Mouse (Mus musculus) lung, postnatal 0 days (tissue): ENCODE measurements around the gene Pappa2. TPM values are rescaled to one million over a fixed set of nuclear protein-coding genes. Genes with fewer than 3 reads are reported as not detected.

Experiments used
- ATAC-seq: fragments of 200-750 bp; cut with Nextera tagmentation; 2 replicates; pipeline ENCODE4 v1.8.0; 2017; ENCODE audit warnings: moderate library complexity
- DNase-seq: peaks from one replicate; pipeline ENCODE4 v3.0.0-alpha.2; 2016; ENCODE audit warnings: low spot score
- H3K27ac ChIP-seq: fragments of 300-500 bp; sonication (generic); 2 replicates; pipeline ENCODE4 v1.5.1; 2014; ENCODE audit warnings: antibody characterized with exemption, mild to moderate bottlenecking, low read length, mixed read lengths
- H3K27me3 ChIP-seq: fragments of 300-500 bp; sonication (generic); replicated peaks from 2 replicates; pipeline ENCODE4 v1.6.1; 2014; ENCODE audit warnings: low read length, mixed read lengths; ENCODE audit not compliant: insufficient read depth
- H3K36me3 ChIP-seq: fragments of 300-500 bp; sonication (generic); 2 replicates; pipeline ENCODE4 v1.6.1; 2014; ENCODE audit warnings: low read length, mixed read lengths; ENCODE audit not compliant: insufficient read depth
- H3K4me1 ChIP-seq: fragments of 300-500 bp; sonication (generic); 2 replicates; pipeline ENCODE4 v1.6.1; 2014; ENCODE audit warnings: antibody characterized with exemption, low read depth, low read length, mixed read lengths; ENCODE audit not compliant: insufficient read depth
- H3K4me2 ChIP-seq: fragments of 300-500 bp; sonication (generic); replicated peaks from 2 replicates; pipeline ENCODE4 v1.6.1; 2014; ENCODE audit warnings: low read depth, mild to moderate bottlenecking, low read length, moderate library complexity, mixed read lengths
- H3K4me3 ChIP-seq: fragments of 300-500 bp; sonication (generic); 2 replicates; pipeline ENCODE4 v1.5.1; 2014; ENCODE audit warnings: low read depth, low read length
- H3K9ac ChIP-seq: fragments of 300-500 bp; sonication (generic); replicated peaks from 2 replicates; pipeline ENCODE4 v1.6.1; 2014; ENCODE audit warnings: low read depth, mild to moderate bottlenecking
- H3K9me3 ChIP-seq: fragments of 300-500 bp; sonication (generic); 2 replicates; pipeline ENCODE4 v1.6.1; 2016; ENCODE audit warnings: low read length, mixed read lengths
- CTCF ChIP-seq: IDR thresholded peaks from 2 replicates; pipeline ENCODE4 v1.5.1; 2016; ENCODE audit warnings: antibody characterized with exemption, mild to moderate bottlenecking
- EP300 ChIP-seq: IDR thresholded peaks from 2 replicates; pipeline ENCODE4 v1.6.1; 2016; ENCODE audit warnings: antibody characterized with exemption, mild to moderate bottlenecking, control low read depth
- WGBS: fragments of 180-500 bp; shearing (Covaris S2); extraction: QIAGEN DNeasy Blood & Tissue Kit; methylation state at CpG from one replicate; pipeline ENCODE4 v1.1.7; 2014; 5-methylcytosine and 5-hydroxymethylcytosine counted together
- polyA plus RNA-seq: library from polyadenylated mRNA; unstranded; fragments of >200 nt; fragmentation: Nextera tagmentation; extraction: Ambion mirVana; gene quantifications from 2 replicates; pipeline ENCODE4 v1.2.1, GENCODE M21; 2015

Pappa2 gene
- polyA plus RNA-seq, 1 experiment from 2014 or later = 0.57 TPM

DNA sequence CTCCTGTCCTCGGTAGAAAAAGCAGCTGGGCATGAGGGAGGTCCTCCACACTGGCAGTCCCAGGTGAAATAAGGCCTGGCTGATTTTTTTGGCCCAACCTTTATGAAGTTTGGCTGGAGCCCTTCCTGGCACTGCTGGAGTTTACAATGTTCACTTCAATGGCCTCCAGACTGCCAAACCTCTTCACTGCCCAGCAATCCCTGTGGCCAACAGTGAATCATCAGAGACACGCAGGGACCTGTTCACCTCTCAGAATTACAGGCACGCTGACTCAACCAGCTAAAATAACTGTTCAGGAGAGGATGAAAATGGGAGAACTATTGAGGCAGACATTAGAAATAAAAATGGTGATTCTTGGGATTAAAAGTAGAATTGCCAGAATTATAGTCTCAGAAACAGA, 63.2 kb downstream of the Pappa2 start:
- Histone ChIP-seq H3K36me3 (no peaks in the 10 kb centered on the region), H3K9ac (no peak overlapping the region), H3K4me1 (no peaks in the 10 kb centered on the region), H3K27me3 (no peaks in the 10 kb centered on the region), H3K4me2 (no peak overlapping the region), H3K4me3 (no peak overlapping the region), H3K9me3 (no peaks in the 10 kb centered on the region), H3K27ac (no peak overlapping the region)
- TF ChIP-seq EP300 = no peak
- no peak for TF ChIP-seq CTCF
- WGBS = 73% methylated on average over 3 of the region's 3 CpGs
- DNase-seq = no peak
- no peak for ATAC-seq

DNA sequence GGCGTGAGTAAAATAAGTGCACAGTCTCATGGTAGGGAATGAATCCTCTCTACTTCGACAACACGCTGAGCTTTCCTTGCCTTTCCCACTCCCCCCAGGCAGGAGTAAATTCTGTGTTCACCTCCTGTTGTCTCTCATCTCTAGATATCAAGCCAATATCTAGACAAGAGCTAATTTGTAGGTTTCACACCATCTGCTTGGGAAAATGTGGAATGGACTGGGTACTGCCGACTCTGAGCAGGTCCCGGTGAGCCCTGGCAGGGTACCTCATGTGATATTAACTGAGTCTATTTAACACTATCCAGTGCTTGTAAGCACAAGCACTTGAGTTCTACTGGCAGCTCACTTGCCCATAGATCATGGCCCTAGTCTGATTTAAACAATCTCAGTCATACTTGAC, 64.7 kb downstream of the Pappa2 start:
- H3K36me3 ChIP-seq = no peaks in the 10 kb centered on the region
- TF ChIP-seq CTCF (no peak), EP300 (no peak)
- H3K4me1 ChIP-seq = no peaks in the 10 kb centered on the region
- H3K27me3 ChIP-seq = no peaks in the 10 kb centered on the region
- WGBS = 83% methylated on average over 5 of the region's 5 CpGs
- H3K27ac ChIP-seq = no peak overlapping the region
- H3K4me2 ChIP-seq = no peak overlapping the region
- H3K4me3 ChIP-seq = no peak overlapping the region
- no peaks in the 10 kb centered on the region for H3K9me3 ChIP-seq
- H3K9ac ChIP-seq = no peak overlapping the region
- ATAC-seq = no peak
- DNase-seq = no peak

DNA sequence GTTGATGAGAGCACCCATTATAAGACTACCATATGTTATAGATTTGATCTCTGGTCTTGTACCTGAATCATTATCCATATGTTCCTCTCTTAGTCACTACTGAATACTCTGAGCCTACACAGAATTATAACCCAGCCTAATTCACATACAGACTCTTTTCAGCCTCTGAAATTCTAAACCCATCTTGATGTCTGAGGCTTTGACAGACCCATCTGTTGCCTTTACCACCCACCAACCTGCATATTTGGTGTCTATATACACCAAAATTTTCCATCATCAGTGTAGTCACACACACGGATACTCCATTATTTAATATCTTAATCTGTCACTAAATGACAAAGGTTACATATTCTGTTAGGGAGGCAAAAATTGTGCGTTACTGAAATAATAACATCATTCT, 69.6 kb downstream of the Pappa2 start:
- TF ChIP-seq CTCF (no peak), EP300 (no peak)
- WGBS = 86% methylated on average over 2 of the region's 2 CpGs
- Histone ChIP-seq H3K9me3 (no peaks in the 10 kb centered on the region), H3K4me3 (no peak overlapping the region), H3K4me1 (no peaks in the 10 kb centered on the region), H3K36me3 (no peaks in the 10 kb centered on the region), H3K9ac (no peak overlapping the region), H3K27ac (no peak overlapping the region), H3K4me2 (no peak overlapping the region), H3K27me3 (no peaks in the 10 kb centered on the region)
- ATAC-seq (no peak), DNase-seq (no peak)

DNA sequence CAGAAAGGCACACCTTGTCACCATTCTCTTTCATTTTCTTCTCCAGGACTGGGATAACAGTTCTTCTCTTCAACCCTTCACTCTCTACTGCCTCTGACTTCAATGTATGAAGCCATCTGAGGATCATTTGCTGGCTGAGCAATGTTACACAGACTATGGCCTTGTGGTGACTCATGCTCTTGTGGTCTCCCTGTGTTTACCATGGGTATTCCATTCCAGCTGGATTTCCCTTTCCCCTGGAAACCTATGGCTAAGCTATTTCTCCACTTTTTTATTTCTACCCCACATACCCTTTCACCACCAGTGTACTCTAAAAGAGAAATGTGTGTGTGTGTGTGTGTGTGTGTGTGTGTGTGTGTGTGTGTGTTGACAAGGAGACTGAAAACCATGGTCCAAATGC, 83.0 kb downstream of the Pappa2 start:
- TF ChIP-seq EP300 (no peak), CTCF (no peak)
- no peak overlapping the region for H3K4me2 ChIP-seq
- H3K4me3 ChIP-seq = no peak overlapping the region
- no peaks in the 10 kb centered on the region for H3K9me3 ChIP-seq
- H3K4me1 ChIP-seq = no peaks in the 10 kb centered on the region
- H3K36me3 ChIP-seq = no peaks in the 10 kb centered on the region
- no peak for DNase-seq
- H3K27me3 ChIP-seq = no peaks in the 10 kb centered on the region
- H3K27ac ChIP-seq = no peak overlapping the region
- no peak overlapping the region for H3K9ac ChIP-seq
- no peak for ATAC-seq

DNA sequence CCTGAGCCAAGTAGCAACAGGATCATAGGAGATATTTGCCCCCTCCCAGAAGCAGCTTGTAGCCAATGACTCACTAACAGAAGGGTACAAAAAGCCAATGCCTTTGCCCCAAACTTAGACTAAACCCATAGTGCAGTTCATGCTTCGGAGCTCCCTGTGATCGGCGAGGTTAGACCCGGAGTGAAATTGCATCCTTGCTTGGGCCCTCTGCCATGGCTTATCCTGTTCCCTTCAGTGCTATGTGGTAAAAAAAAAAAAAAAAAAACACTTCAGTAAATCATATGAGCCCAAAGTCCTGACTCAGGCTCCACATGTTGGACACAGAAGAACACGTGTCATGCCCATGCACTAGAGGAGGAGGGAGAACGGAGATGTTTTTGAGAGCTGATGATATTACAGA, 85.8 kb downstream of the Pappa2 start:
- WGBS = 84% methylated on average over 6 of the region's 6 CpGs
- TF ChIP-seq EP300 (no peak), CTCF (no peak)
- no peaks in the 10 kb centered on the region for H3K9me3 ChIP-seq
- no peaks in the 10 kb centered on the region for H3K36me3 ChIP-seq
- no peaks in the 10 kb centered on the region for H3K4me1 ChIP-seq
- DNase-seq = no peak
- H3K27ac ChIP-seq = no peak overlapping the region
- no peak overlapping the region for H3K9ac ChIP-seq
- H3K4me2 ChIP-seq = no peak overlapping the region
- ATAC-seq = no peak
- no peaks in the 10 kb centered on the region for H3K27me3 ChIP-seq
- H3K4me3 ChIP-seq = no peak overlapping the region

DNA sequence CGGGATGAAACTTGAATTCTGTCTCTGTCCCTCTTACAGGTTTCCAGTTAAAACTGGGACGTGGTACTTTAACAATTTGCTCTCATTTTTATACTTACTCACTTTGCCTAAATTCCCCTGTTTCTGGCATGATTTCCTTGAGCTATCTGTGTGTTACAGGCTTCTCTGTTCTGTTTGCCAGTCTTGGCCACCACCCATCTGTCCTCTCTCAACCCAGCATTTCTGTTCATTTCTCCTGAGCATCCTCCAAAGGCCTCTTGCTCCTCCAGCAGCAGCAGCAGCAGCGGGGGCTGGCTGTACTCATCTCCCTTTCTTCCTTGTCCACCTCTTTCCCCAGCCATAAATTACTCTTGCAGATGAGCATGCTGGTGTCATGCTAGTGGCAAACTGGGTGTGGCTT, 104.8 kb downstream of the Pappa2 start:
- DNase-seq = no peak
- H3K27me3 ChIP-seq = no peaks in the 10 kb centered on the region
- H3K9me3 ChIP-seq = no peaks in the 10 kb centered on the region
- no peak for ATAC-seq
- H3K4me1 ChIP-seq = no peaks in the 10 kb centered on the region
- H3K27ac ChIP-seq = no peak overlapping the region
- no peaks in the 10 kb centered on the region for H3K36me3 ChIP-seq
- no peak overlapping the region for H3K4me3 ChIP-seq
- H3K9ac ChIP-seq = no peak overlapping the region
- no peak overlapping the region for H3K4me2 ChIP-seq
- WGBS = 57% methylated on average over 3 of the region's 3 CpGs
- TF ChIP-seq CTCF = no peak
- TF ChIP-seq EP300 = no peak

DNA sequence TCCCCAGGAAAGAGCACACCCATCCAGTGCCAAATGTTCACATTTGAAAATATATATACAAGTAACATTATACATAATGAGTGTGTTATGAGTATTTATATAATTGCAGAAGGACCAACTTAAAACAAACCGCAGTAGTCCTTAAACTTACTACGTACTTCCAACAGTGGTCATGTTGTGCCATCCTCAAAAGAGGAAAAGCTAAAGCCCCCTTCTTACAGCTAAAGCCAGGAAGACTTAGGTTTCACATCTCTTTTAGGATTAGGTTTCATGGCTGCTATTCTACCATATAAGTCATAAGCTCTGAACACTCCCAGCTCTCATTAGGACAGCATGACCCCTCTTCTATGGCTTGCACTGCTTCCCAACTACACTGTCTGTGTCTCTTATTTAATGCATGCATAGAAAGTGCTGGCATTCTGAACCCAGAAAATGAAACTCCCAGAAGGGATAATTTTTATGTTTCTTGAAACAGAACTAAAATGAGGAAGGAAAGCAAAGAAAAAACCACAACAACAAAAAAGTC, 105.7 kb downstream of the Pappa2 start:
- Histone ChIP-seq H3K36me3 (no peaks in the 10 kb centered on the region), H3K4me2 (no peak overlapping the region), H3K27me3 (no peaks in the 10 kb centered on the region), H3K9ac (no peak overlapping the region), H3K9me3 (no peaks in the 10 kb centered on the region), H3K4me3 (no peak overlapping the region), H3K27ac (no peak overlapping the region), H3K4me1 (no peaks in the 10 kb centered on the region)
- no peak for ATAC-seq
- WGBS = 86% methylated on average over 2 of the region's 2 CpGs
- TF ChIP-seq CTCF (no peak), EP300 (no peak)
- DNase-seq = no peak
